Mouse (Mus musculus) hindbrain, embryonic 13.5 days (tissue): ENCODE data around the gene Tuba3a. TPM values are rescaled to one million over a fixed set of nuclear protein-coding genes. Genes with fewer than 3 reads are reported as not detected.
A peak's percentile ranks its signal among the peaks of the same experiment; 100 is the strongest.

ENCODE experiments used
- ATAC-seq: fragments of 200-750 bp; cut with Nextera tagmentation; 2 replicates; pipeline ENCODE4 v1.8.0; 2017; ENCODE audit warnings: moderate TSS enrichment; ENCODE audit not compliant: low FRiP score
- H3K27ac ChIP-seq: fragments of 300-500 bp; sonication (generic); 2 replicates; pipeline ENCODE4 v1.5.1; 2015; ENCODE audit warnings: inconsistent platforms, mild to moderate bottlenecking, moderate library complexity
- H3K27me3 ChIP-seq: fragments of 300-500 bp; sonication (generic); 2 replicates; pipeline ENCODE4 v1.6.1; 2015; ENCODE audit warnings: mild to moderate bottlenecking, inconsistent platforms
- H3K36me3 ChIP-seq: fragments of 300-500 bp; sonication (generic); 2 replicates; pipeline ENCODE4 v1.6.1; 2015; ENCODE audit warnings: mild to moderate bottlenecking, inconsistent platforms
- H3K4me1 ChIP-seq: fragments of 300-500 bp; sonication (generic); replicated peaks from 2 replicates; pipeline ENCODE4 v1.6.1; 2015; ENCODE audit warnings: inconsistent platforms
- H3K4me2 ChIP-seq: fragments of 300-500 bp; sonication (generic); 2 replicates; pipeline ENCODE4 v1.6.1; 2015; ENCODE audit warnings: inconsistent platforms, mild to moderate bottlenecking, moderate library complexity
- H3K4me3 ChIP-seq: fragments of 300-500 bp; sonication (generic); 2 replicates; pipeline ENCODE4 v1.5.1; 2015; ENCODE audit warnings: mild to moderate bottlenecking, inconsistent platforms
- H3K9ac ChIP-seq: fragments of 300-500 bp; sonication (generic); 2 replicates; pipeline ENCODE4 v1.6.1; 2015; ENCODE audit warnings: mild to moderate bottlenecking, inconsistent platforms
- H3K9me3 ChIP-seq: fragments of 300-500 bp; sonication (generic); 2 replicates; pipeline ENCODE4 v1.6.1; 2016; ENCODE audit warnings: inconsistent platforms
- WGBS: fragments of 180-500 bp; shearing (Covaris S2); methylation state at CpG from one replicate; pipeline ENCODE4 v1.1.7; 2015; 5-methylcytosine and 5-hydroxymethylcytosine counted together
- polyA plus RNA-seq: library from polyadenylated mRNA; unstranded; fragments of >200 nt; fragmentation: Nextera tagmentation; extraction: Ambion mirVana; gene quantifications from 2 replicates; pipeline ENCODE4 v1.2.1, GENCODE M21; 2015

Tuba3a gene
- polyA plus RNA-seq, result not detected in 2 replicates

- no peaks in the 10 kb centered on the region for H3K27me3 ChIP-seq
- H3K9me3 ChIP-seq, result no peaks in the 10 kb centered on the region
- 97% methylated on average over 22 of the region's 22 CpGs for WGBS
- no peak within 1 kb of the TSS for H3K9ac ChIP-seq
- H3K36me3 ChIP-seq, result no peaks in the 10 kb centered on the region
- no peak for ATAC-seq
- no peaks in the 10 kb centered on the region for H3K4me1 ChIP-seq
- H3K4me2 ChIP-seq, result no peak within 1 kb of the TSS
- H3K4me3 ChIP-seq, result no peak within 1 kb of the TSS
- no peak within 1 kb of the TSS for H3K27ac ChIP-seq
Observed at GRCm38 (mm10) chr6:125285890-125286289, at the start of gene Tuba3a. Tuba3a (minus strand) TSS chr6:125286042.

GRCm38 (mm10) chr6:125334356-125334755 is 48.5 kb upstream of the Tuba3a start:
- H3K27ac ChIP-seq, result no peak overlapping the region
- peaks cover 9% of the 10 kb centered on the region for H3K4me1 ChIP-seq
- H3K4me3 ChIP-seq, result no peak overlapping the region
- no peak overlapping the region for H3K9ac ChIP-seq
- H3K27me3 ChIP-seq, result 0 out of 2 replicates have a peak, but pooled peaks cover 3% of the 10 kb centered on the region
- H3K4me2 ChIP-seq, result no peak overlapping the region
- H3K9me3 ChIP-seq, result no peaks in the 10 kb centered on the region
- no peaks in the 10 kb centered on the region for H3K36me3 ChIP-seq
- 70% methylated on average over 2 of the region's 2 CpGs for WGBS
- ATAC-seq, result no peak

DNA sequence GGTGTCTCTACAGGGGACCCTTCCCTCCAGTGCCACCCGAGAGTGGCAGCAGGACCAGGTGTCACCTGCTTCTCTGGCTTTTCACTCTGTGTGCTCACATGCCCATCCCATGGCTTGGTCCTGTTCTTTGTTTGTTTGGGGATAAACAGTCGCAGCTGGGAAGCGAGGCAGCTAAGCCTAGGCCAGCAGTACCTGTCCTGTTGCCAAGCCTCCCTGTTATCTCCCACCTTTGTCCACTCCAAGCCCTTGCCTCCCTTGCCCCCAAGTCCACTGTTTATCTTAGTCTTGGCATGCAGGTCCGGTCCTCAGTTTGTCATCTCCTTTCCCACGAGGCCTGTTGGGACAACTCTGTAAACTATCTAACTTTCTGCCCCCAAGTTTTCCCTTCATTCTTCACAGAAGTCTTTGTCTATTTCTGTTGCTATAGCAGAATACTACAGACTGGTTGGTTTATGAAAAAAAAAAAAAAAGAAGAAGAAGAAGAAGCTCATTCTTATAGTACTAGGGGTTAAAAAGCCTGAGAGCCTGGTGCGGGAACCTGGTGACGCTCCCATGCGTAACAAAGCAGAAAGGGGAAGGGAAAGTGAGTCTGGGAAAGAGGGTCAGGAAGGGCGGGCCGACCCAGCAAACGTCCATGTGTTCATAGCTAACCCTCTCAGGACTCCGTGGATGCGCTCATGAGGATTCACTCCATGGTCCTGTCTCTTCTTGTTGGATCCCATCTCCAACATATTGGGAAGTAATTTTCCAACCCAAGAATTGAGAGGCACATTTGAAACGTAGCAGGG is 47.5 kb upstream of the Tuba3a start:
- WGBS, result 78% methylated on average over 14 of the region's 14 CpGs
- Histone ChIP-seq H3K36me3 (no peaks in the 10 kb centered on the region), H3K9me3 (no peaks in the 10 kb centered on the region), H3K4me2 (no peak overlapping the region), H3K27ac (no peak overlapping the region), H3K9ac (no peak overlapping the region), H3K27me3 (0 out of 2 replicates have a peak, but pooled peaks cover 3% of the 10 kb centered on the region), H3K4me1 (peaks cover 9% of the 10 kb centered on the region), H3K4me3 (no peak overlapping the region)
- no peak for ATAC-seq

GRCm38 (mm10) chr6:125330626-125331326 is 44.9 kb upstream of the Tuba3a start:
- H3K4me3 ChIP-seq, result peak overlapping the region; percentile 51
- peaks cover 9% of the 10 kb centered on the region for H3K4me1 ChIP-seq
- H3K9ac ChIP-seq, result peak overlapping the region; percentile 71
- H3K9me3 ChIP-seq, result no peaks in the 10 kb centered on the region
- no peaks in the 10 kb centered on the region for H3K36me3 ChIP-seq
- 0 out of 2 replicates have a peak, but pooled peaks cover 3% of the 10 kb centered on the region for H3K27me3 ChIP-seq
- H3K4me2 ChIP-seq, result peak overlapping the region; percentile 80
- ATAC-seq, result peak; percentile 91
- H3K27ac ChIP-seq, result no peak overlapping the region
- WGBS, result under 1% methylated on average over 39 of the region's 39 CpGs

- H3K4me2 ChIP-seq, result no peak overlapping the region
- WGBS, result 80% methylated on average over 5 of the region's 5 CpGs
- H3K4me1 ChIP-seq, result peaks cover 9% of the 10 kb centered on the region
- peaks cover 14% of the 10 kb centered on the region for H3K27me3 ChIP-seq
- H3K4me3 ChIP-seq, result no peak overlapping the region
- no peaks in the 10 kb centered on the region for H3K9me3 ChIP-seq
- no peak overlapping the region for H3K27ac ChIP-seq
- no peak overlapping the region for H3K9ac ChIP-seq
- H3K36me3 ChIP-seq, result no peaks in the 10 kb centered on the region
- ATAC-seq, result no peak
Observed at GRCm38 (mm10) chr6:125328243-125328642, 42.4 kb upstream of the Tuba3a start.

GRCm38 (mm10) chr6:125325337-125325736 is 39.5 kb upstream of the Tuba3a start:
- H3K9me3 ChIP-seq, result no peaks in the 10 kb centered on the region
- H3K36me3 ChIP-seq, result no peaks in the 10 kb centered on the region
- no peak overlapping the region for H3K4me2 ChIP-seq
- no peak for ATAC-seq
- peaks cover 10% of the 10 kb centered on the region for H3K4me1 ChIP-seq
- no peak overlapping the region for H3K9ac ChIP-seq
- peaks cover 39% of the 10 kb centered on the region for H3K27me3 ChIP-seq
- H3K27ac ChIP-seq, result no peak overlapping the region
- no peak overlapping the region for H3K4me3 ChIP-seq
- 68% methylated on average over 6 of the region's 6 CpGs for WGBS

- Histone ChIP-seq H3K4me2 (no peak overlapping the region), H3K9ac (no peak overlapping the region), H3K4me1 (peaks cover 8% of the 10 kb centered on the region), H3K4me3 (no peak overlapping the region), H3K9me3 (no peaks in the 10 kb centered on the region), H3K27me3 (peaks cover 57% of the 10 kb centered on the region), H3K27ac (no peak overlapping the region), H3K36me3 (no peaks in the 10 kb centered on the region)
- WGBS, result 68% methylated on average over 6 of the region's 6 CpGs
- ATAC-seq, result no peak
Observed at GRCm38 (mm10) chr6:125323547-125323946, 37.7 kb upstream of the Tuba3a start.

DNA sequence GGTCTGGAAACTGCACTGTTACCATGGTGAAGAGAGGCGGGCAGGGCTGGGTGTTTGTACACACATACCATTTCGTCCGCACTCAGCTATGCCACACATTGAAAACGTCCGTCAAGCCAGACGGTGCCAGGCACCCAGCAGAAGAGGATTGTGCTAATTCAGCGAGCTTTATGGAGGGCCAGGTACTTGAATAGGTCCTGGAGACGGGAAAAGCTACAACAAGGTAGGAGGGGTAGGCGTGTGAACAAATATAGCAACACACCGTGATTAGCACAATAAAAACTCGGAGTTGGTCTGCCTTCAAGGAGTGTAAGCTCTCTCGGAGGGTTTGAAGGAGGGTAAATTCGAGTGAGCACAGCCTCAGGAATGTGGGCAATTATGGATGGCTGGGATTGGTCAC is 37.0 kb upstream of the Tuba3a start:
- H3K36me3 ChIP-seq, result no peaks in the 10 kb centered on the region
- peaks cover 8% of the 10 kb centered on the region for H3K4me1 ChIP-seq
- no peak overlapping the region for H3K4me3 ChIP-seq
- H3K27me3 ChIP-seq, result peaks cover 58% of the 10 kb centered on the region
- 59% methylated on average over 13 of the region's 13 CpGs for WGBS
- no peak overlapping the region for H3K4me2 ChIP-seq
- H3K27ac ChIP-seq, result no peak overlapping the region
- no peaks in the 10 kb centered on the region for H3K9me3 ChIP-seq
- no peak overlapping the region for H3K9ac ChIP-seq
- ATAC-seq, result no peak

GRCm38 (mm10) chr6:125321114-125321855 is 35.4 kb upstream of the Tuba3a start:
- H3K27me3 ChIP-seq, result peaks cover 58% of the 10 kb centered on the region
- no peaks in the 10 kb centered on the region for H3K36me3 ChIP-seq
- no peaks in the 10 kb centered on the region for H3K9me3 ChIP-seq
- 7% methylated on average over 26 of the region's 26 CpGs for WGBS
- peaks cover 8% of the 10 kb centered on the region for H3K4me1 ChIP-seq
- H3K4me2 ChIP-seq, result no peak overlapping the region
- no peak overlapping the region for H3K4me3 ChIP-seq
- no peak overlapping the region for H3K27ac ChIP-seq
- ATAC-seq, result no peak
- H3K9ac ChIP-seq, result peak overlapping the region; percentile 13; the same call in 1 of the 2 replicates

- 82% methylated on average over 1 of the region's 1 CpGs for WGBS
Observed at GRCm38 (mm10) chr6:125320323-125320722, 34.5 kb upstream of the Tuba3a start, which contains the start of gene Scnn1a. Scnn1a (plus strand) TSS chr6:125320659.

GRCm38 (mm10) chr6:125319919-125320296 is 34.1 kb upstream of the Tuba3a start:
- Histone ChIP-seq H3K9ac (no peak overlapping the region), H3K36me3 (no peaks in the 10 kb centered on the region), H3K27me3 (peaks cover 54% of the 10 kb centered on the region), H3K27ac (no peak overlapping the region), H3K4me3 (no peak overlapping the region), H3K9me3 (no peaks in the 10 kb centered on the region), H3K4me2 (no peak overlapping the region), H3K4me1 (peaks cover 8% of the 10 kb centered on the region)
- ATAC-seq, result no peak

More at GRCm38 (mm10) chr6:125320323-125320722, 34.5 kb upstream of the Tuba3a start, which contains the start of gene Scnn1a:
- no peaks in the 10 kb centered on the region for H3K9me3 ChIP-seq
- H3K9ac ChIP-seq, result peak within 1 kb of the TSS; percentile 13; the same call in 1 of the 2 replicates
- H3K4me1 ChIP-seq, result peaks cover 8% of the 10 kb centered on the region
- 0 out of 2 replicates have a peak, but pooled peaks have one; percentile 18 for ATAC-seq
- H3K27me3 ChIP-seq, result peaks cover 55% of the 10 kb centered on the region
- no peak within 1 kb of the TSS for H3K4me3 ChIP-seq
- no peak within 1 kb of the TSS for H3K27ac ChIP-seq
- H3K4me2 ChIP-seq, result no peak within 1 kb of the TSS
- no peaks in the 10 kb centered on the region for H3K36me3 ChIP-seq
